In genomic region chr5:32038994-32039393, GRCm38 (mm10) we compare ENCODE assay signal across 19 mouse cellular contexts.
DNase-seq lines count a peak whose midpoint lies in the region; TF ChIP-seq lines count a peak whose summit lies in the region.
"Had no signal": no experiment of that assay in that cellular context is flagged by ENCODE, and none has a peak within 500 bp of the region (broad histone marks: within the 10 kb centered on the region; RNA-seq: fewer than 3 reads in every experiment).

No protein-coding gene starts in this region.

- DNase-seq in gastrocnemius, adult 18-20 months (ENCODE audit: low spot score), result peak; percentile 44
- no peak for DNase-seq in gastrocnemius, postnatal 25 days
- DNase-seq in heart, adult 9 months (ENCODE audit: low spot score in 2 of 2), result peak; percentile 29 to 35
- no peak for DNase-seq in heart, embryonic 10.5 days (ENCODE audit: low spot score)
- DNase-seq in layer of hippocampus, postnatal 25 days (ENCODE audit: extremely low spot score in 1 of 2, low spot score in 1 of 2), result no peak
- no peak for DNase-seq in layer of hippocampus, adult 9-11 months
- DNase-seq: adrenal gland, adult 2 months; adrenal gland, postnatal 36 days; cerebellum, adult 11 months; cerebellum, adult 9-10 months; cerebellum, postnatal 25 days; gastrocnemius, postnatal 14 days; heart, postnatal 10 days; heart, postnatal 4 days had no signal

- H3K4me3 ChIP-seq in heart, embryonic 10.5 days, result no peak overlapping the region
- H3K4me3 ChIP-seq in embryonic fibroblast, embryonic 13.5 days (ENCODE audit: insufficient read depth, low read length), result no peak overlapping the region
- H3K4me3 ChIP-seq: embryonic facial prominence, embryonic 12.5 days; forebrain, embryonic 13.5 days; hindbrain, embryonic 12.5 days had no signal

- H3K27ac ChIP-seq in heart, embryonic 10.5 days, result no peak overlapping the region
- peak overlapping the region; percentile 58 for H3K27ac ChIP-seq in embryonic fibroblast, embryonic 13.5 days (ENCODE audit: insufficient read depth, low read length)
- H3K27ac ChIP-seq: embryonic facial prominence, embryonic 12.5 days; forebrain, embryonic 13.5 days; hindbrain, embryonic 12.5 days had no signal

- H3K9me3 ChIP-seq in heart, embryonic 10.5 days, result no peaks in the 10 kb centered on the region
- H3K9me3 ChIP-seq: embryonic facial prominence, embryonic 12.5 days; forebrain, embryonic 13.5 days; hindbrain, embryonic 12.5 days had no signal

- H3K27me3 ChIP-seq in heart, embryonic 10.5 days (ENCODE audit: insufficient read depth, poor library complexity, severe bottlenecking), result no peaks in the 10 kb centered on the region
- H3K27me3 ChIP-seq: embryonic facial prominence, embryonic 12.5 days; forebrain, embryonic 13.5 days; hindbrain, embryonic 12.5 days; Patski had no signal

- H3K4me1 ChIP-seq in heart, embryonic 10.5 days, result peaks cover 12% of the 10 kb centered on the region
- H3K4me1 ChIP-seq in embryonic fibroblast, embryonic 13.5 days (ENCODE audit: control insufficient read depth, insufficient read depth, low read length), result peaks cover 18% of the 10 kb centered on the region
- H3K4me1 ChIP-seq: embryonic facial prominence, embryonic 12.5 days; forebrain, embryonic 13.5 days; hindbrain, embryonic 12.5 days had no signal

- H3K36me3 ChIP-seq in heart, embryonic 10.5 days, result no peaks in the 10 kb centered on the region
- H3K36me3 ChIP-seq: embryonic facial prominence, embryonic 12.5 days; hindbrain, embryonic 12.5 days had no signal

- no peak for TF ChIP-seq CTCF in embryonic fibroblast, embryonic 13.5 days (IDR thresholded peaks at IDR 0.05; ENCODE audit: borderline replicate concordance, insufficient read depth, low read length)

- no peak for TF ChIP-seq POLR2A in embryonic fibroblast, embryonic 13.5 days (IDR thresholded peaks at IDR 0.05; ENCODE audit: low read depth, low read length)

Comparison
In these comparisons a context has a peak if more than half of its experiments do, and no peak if none do; other contexts are left out.
1. DNase-seq: peak in gastrocnemius, adult 18-20 months (single experiment) and heart, adult 9 months (2 of 2); none in gastrocnemius, postnatal 25 days (single experiment), heart, embryonic 10.5 days (single experiment), layer of hippocampus, postnatal 25 days (0 of 2) and layer of hippocampus, adult 9-11 months (single experiment).